Mouse (Mus musculus) embryonic stem cell, embryonic (primary cell): ENCODE results near the gene Pdhb.

Experiments
- CTCF ChIA-PET, 4 experiments: fragments of 300-600 bp in 2 of 4; fragments of 350-600 bp in 2 of 4; sonication (Branson Sonifier 250); formaldehyde crosslinking; loops; one replicate each; lab custom pipeline; 2022; ENCODE audit warnings: inconsistent platforms in 2 of 4; lab: Charles Lee
- POLR2A ChIA-PET, 4 experiments: fragments of 300-600 bp in 2 of 4; fragments of 350-600 bp in 2 of 4; sonication (Branson Sonifier 250); formaldehyde crosslinking; loops; one replicate each; lab custom pipeline; 2022; ENCODE audit warnings: antibody characterized with exemption in 4 of 4, inconsistent platforms in 1 of 4; lab: Charles Lee

The Pdhb gene

DNA sequence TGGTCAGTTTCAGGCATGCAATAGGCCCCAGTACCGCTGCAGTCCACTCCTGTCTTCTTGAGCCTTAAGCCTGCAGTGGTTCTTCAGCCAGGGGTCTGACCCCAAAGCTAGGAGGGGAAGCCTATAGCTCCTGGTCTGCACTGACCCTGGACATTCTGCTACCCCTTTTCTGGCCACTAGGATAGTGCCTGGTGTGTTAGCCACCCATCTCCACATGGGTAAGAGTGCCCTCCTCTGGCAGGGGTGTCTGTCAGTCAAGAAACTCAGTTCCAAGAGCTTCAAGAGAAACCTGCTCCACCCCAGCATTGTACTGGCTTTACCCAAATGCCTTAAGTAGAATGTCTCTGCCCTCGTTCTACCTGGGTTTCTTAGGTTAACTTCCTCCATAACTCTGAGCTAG lies 11.0 kb downstream of the Pdhb start:
- ChIA-PET CTCF (interaction anchor here in 3 of 4 experiments (0.6 to 1.7 kb wide), 15 partner anchors 11 to 264 kb away, joined by 3 to 9 read pairs (median 4); partner anchors contain the start of gene Pxk (in 1 of the 3)), POLR2A (interaction anchor here (1.1 to 3.3 kb wide), 14 partner anchors 10 to 314 kb away, joined by 3 to 18 read pairs (median 6); partner anchors contain the start of gene Pdhb (in 3 of the 4))

- CTCF ChIA-PET: interaction anchor here in 1 of 4 experiments (0.7 to 1.7 kb wide), 3 partner anchors 36 to 67 kb away, joined by 4 to 6 read pairs (median 5); no protein-coding TSS in a partner anchor
- POLR2A ChIA-PET: interaction anchor here in 2 of 4 experiments (0.7 to 3.3 kb wide), 6 partner anchors 9 to 63 kb away, joined by 3 to 11 read pairs (median 4); partner anchors contain the start of gene Pdhb (in 1 of the 2)
Observed at GRCm38 (mm10) chr14:8159141-8159540, 13.7 kb downstream of the Pdhb start.

DNA sequence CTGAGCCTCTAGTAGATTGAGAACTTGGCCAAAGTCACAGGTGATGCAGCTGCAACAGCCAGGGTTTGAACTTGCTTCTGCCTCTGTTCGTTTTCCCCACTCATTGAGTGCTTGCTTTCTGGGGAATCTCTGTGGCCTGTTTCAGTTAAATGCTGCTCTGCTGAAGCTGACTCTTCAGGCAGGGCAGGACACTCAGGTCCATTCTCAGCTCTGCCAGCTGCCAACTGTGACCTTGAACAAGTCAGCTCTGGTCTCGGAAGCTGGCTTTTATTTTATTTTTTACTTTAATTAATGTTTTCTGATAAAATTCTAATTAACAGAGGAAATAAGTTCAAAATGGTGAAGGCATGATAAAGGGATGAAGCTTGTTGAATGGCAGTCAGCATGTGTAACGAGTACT lies 14.1 kb downstream of the Pdhb start:
- ChIA-PET POLR2A (interaction anchor here in 2 of 4 experiments (0.7 to 1.9 kb wide), 7 partner anchors 10 to 62 kb away, joined by 3 to 5 read pairs (median 4); no protein-coding TSS in a partner anchor), CTCF (interaction anchor here in 2 of 4 experiments (0.7 to 1.6 kb wide), 3 partner anchors 35 to 194 kb away, joined by 4 to 6 read pairs (median 5); no protein-coding TSS in a partner anchor)

DNA sequence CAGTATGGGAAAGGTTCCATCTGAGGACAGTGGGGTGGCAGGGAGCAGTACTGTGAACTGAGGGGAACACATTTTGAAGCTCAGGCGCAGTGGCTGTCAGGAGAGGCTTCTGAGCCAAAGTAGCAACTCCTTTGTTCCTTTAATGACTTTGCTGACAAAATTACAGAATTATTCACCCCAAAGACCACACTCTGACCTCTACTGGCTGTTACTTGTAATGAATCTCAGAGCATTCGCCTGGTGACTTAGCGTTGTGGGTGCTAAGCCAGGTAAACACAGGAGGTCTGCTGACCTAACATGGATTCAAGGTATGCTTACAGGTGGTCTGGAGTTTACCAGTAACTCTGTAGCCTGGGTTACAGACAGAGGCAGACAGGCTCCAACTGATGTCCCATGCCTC lies 15.9 kb downstream of the Pdhb start:
- ChIA-PET CTCF (interaction anchor here in 2 of 4 experiments (0.8 to 1.9 kb wide), 3 partner anchors 64 to 193 kb away, joined by 3 to 7 read pairs (median 6); no protein-coding TSS in a partner anchor), POLR2A (interaction anchor here in 2 of 4 experiments (1.1 to 7.0 kb wide), 6 partner anchors 8 to 64 kb away, joined by 4 to 38 read pairs (median 4); no protein-coding TSS in a partner anchor)

DNA sequence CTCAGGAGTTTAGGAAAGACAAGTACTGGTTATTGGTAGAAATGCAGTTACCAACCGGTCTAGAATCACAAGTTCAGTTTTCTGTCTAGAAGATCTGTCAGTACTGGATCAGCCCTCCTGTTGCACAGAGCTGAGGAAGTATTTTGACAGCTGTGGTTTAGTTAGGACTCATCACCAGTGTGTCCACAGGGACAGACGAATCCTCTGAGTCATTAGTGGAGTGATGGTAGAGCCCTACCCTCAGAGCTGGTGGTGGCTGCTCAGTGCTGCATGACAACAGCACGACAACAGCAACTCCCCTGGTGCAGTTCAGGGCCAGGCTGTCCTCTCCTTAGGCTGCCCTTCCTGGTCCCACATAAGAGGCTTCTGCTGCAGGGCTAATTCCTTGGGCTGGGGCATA lies 18.8 kb downstream of the Pdhb start:
- ChIA-PET CTCF (interaction anchor here in 1 of 4 experiments (0.6 kb wide), 1 partner anchor 352 kb away, joined by 3 read pairs; no protein-coding TSS in a partner anchor), POLR2A (interaction anchor here in 3 of 4 experiments (0.6 to 7.0 kb wide), 9 partner anchors 9 to 99 kb away, joined by 3 to 38 read pairs (median 4); no protein-coding TSS in a partner anchor)

GRCm38 (mm10) chr14:8151757-8152156 lies 21.1 kb downstream of the Pdhb start:
- ChIA-PET CTCF (no interaction called here), POLR2A (interaction anchor here in 2 of 4 experiments (0.8 to 7.0 kb wide), 7 partner anchors 10 to 62 kb away, joined by 3 to 38 read pairs (median 3); partner anchors contain the start of gene Kctd6 (in 1 of the 2))

DNA sequence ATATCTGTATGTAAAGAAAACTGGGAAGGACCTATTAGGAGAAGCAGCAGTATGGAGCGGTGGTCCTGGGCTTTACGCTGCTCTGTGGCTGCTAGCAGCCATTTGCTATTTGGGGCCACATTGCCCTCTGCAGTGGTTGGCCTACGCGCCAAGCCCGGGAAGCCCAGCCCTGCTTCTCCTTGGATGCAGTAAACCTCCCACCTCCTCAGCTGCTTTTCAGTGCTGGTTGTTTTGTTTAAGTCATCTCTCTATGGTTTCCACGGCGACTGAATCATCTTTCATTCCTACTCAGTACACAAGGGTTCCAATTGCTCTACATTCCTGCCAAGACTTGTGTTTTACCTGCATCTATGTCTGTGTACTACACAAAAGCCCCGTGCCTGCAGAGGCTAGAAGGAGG lies 24.0 kb downstream of the Pdhb start:
- ChIA-PET CTCF (no interaction called here), POLR2A (interaction anchor here in 3 of 4 experiments (0.5 to 1.4 kb wide), 4 partner anchors 18 to 1138 kb away, joined by 3 to 5 read pairs (median 3); partner anchors contain the start of gene Pdhb (in 1 of the 3))

DNA sequence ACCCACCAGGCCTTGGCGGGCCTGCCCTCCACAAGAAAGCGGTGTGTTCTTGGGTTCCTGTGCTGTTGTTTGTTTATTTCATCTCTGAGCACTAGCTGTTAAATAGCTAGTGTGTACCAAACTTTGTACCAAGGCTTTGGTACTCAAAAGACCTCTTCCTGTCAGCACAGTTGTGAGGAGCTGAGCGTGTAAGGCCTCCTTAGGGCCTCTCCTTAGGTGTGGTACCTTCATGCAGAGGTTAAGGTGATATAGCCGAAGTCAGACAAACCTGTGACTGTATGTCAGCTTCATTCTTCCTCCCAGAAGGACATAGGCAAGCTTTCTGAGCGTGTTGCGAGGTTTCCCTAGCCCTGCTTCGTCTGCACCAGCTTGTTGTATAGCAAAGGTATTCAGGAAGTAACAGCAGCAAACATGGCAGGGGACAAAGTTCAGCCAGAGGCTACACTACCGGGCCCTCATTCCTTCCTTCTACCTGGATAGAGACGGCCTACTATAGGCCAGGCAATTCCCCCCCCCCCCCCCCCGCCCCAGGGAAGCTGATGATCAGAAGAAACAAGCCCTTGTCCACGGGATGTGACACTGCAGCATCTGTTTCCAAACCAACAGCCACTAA lies 26.1 kb downstream of the Pdhb start:
- ChIA-PET POLR2A (interaction anchor here in 1 of 4 experiments (1.3 to 1.4 kb wide), 2 partner anchors 9 to 14 kb away, joined by 3 to 5 read pairs; no protein-coding TSS in a partner anchor), CTCF (no interaction called here)

- ChIA-PET CTCF (interaction anchor here in 1 of 4 experiments (1.0 kb wide), 1 partner anchor 10 kb away, joined by 3 read pairs; no protein-coding TSS in a partner anchor), POLR2A (interaction anchor here in 1 of 4 experiments (0.5 to 1.4 kb wide), 6 partner anchors 8 to 326 kb away, joined by 3 to 9 read pairs (median 3); no protein-coding TSS in a partner anchor)
Observed at GRCm38 (mm10) chr14:8145594-8146558, 26.9 kb downstream of the Pdhb start.

DNA sequence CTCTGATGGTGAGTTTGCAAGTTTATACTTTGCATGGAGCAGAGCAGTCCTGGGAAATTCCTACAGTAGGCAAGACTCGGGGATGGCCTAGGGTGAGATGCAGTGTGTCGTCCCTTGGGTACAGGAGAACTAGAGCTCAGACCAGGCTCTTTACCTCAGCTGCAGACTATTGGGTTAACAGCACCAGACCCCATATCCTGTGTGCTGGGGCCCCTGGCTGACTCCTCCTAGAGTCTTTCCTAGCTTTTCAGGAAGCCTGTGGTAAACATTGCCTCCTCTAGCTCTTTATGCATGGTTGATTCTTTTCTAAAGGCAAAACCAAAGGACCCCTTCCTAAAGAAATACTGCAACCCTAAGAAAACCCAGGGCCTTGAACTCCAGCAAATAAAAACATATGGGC lies 31.7 kb downstream of the Pdhb start:
- ChIA-PET CTCF (interaction anchor here in 1 of 4 experiments (1.0 to 1.6 kb wide), 2 partner anchors 27 to 48 kb away, joined by 3 to 8 read pairs; no protein-coding TSS in a partner anchor), POLR2A (interaction anchor here in 2 of 4 experiments (0.6 to 5.1 kb wide), 14 partner anchors 10 to 322 kb away, joined by 3 to 38 read pairs (median 5); partner anchors contain the start of genes Pdhb (in 1 of the 2) and Pxk (in 1 of the 2))

DNA sequence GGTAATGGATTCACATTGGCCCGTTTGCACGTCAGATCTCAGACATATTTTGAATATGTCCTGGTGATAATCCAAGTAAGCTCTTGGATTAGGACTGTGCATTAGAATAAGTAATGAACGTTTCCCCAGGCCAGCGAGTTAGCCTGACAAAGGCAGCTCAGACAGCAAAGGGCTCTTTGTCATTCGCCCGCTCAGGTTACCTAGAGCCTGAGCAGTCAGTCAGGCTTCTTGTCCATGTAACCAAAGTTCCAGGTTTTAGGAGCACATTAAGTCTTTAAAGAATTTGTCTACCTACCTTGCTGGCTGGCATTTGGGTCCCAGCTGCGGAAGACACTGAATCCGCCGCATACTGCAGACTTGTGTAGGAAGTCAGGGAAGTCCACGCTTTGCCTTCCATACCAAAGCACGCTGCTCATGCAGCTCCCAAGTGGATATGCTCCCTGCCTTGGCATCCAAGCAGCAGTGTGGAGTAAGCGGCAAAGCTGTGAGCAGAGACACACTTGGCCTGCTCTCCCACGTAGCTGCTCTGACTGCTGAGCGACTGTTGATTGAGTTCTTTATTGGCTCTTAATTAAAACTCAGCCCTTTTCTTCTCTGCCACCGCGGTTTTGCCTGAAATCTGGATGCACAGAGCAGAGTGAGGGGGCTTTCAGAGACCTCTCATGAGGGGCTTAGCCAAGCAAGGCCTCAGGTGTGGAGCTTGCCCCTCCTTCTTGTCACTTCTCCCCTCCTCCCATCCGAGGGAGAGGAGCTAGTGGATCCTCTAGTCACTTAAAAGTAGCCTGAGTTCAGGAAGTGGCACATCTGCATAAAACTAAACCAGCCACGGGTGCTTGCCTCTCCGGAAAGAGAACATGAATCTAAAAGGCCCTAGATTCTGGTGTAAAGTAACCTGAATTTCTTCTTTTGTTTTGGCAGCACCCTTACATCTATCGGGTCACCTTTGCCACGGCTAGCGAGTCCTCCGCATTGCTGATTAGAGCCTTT lies 32.8 kb downstream of the Pdhb start:
- ChIA-PET POLR2A (interaction anchor here (0.6 to 5.1 kb wide), 37 partner anchors 9 to 321 kb away, joined by 3 to 38 read pairs (median 4); partner anchors contain the start of genes Pdhb (in 2 of the 4) and Pxk (in 1 of the 4)), CTCF (interaction anchor here in 2 of 4 experiments (0.6 to 1.6 kb wide), 8 partner anchors 17 to 143 kb away, joined by 3 to 8 read pairs (median 3); no protein-coding TSS in a partner anchor)

GRCm38 (mm10) chr14:8135130-8135529 lies 37.7 kb downstream of the Pdhb start:
- ChIA-PET CTCF (interaction anchor here in 2 of 4 experiments (0.6 to 0.9 kb wide), 2 partner anchors 26 to 40 kb away, joined by 3 to 4 read pairs; no protein-coding TSS in a partner anchor), POLR2A (interaction anchor here in 1 of 4 experiments (1.5 to 3.4 kb wide), 2 partner anchors 26 to 40 kb away, joined by 6 to 8 read pairs; no protein-coding TSS in a partner anchor)

GRCm38 (mm10) chr14:8134234-8134633 lies 38.6 kb downstream of the Pdhb start:
- CTCF ChIA-PET: no interaction called here
- POLR2A ChIA-PET: interaction anchor here in 1 of 4 experiments (0.8 to 3.4 kb wide), 4 partner anchors 9 to 40 kb away, joined by 3 to 8 read pairs (median 7); no protein-coding TSS in a partner anchor

DNA sequence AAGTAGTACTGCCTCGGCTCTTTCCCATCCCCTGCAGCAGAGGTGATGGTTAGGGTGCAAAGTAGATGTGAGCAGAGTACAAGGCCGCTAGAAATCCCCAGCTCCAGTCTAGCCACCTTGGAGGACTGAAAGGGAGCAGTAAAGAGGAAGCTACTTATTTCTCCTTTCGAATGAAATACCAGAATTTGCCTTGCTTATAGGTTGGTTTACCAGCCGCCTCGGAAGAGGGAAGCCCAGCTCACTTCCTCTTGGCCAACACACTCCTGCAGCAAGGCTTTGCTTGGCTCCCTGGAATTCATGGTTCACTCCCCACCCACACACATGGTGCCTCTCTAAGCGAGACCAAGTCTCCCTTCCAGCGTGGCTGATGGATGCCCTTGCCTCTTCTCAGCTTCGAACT lies 40.0 kb downstream of the Pdhb start:
- ChIA-PET POLR2A (interaction anchor here in 3 of 4 experiments (0.6 to 3.4 kb wide), 15 partner anchors 9 to 178 kb away, joined by 3 to 9 read pairs (median 4); partner anchors contain the start of gene Pxk (in 1 of the 3)), CTCF (interaction anchor here in 3 of 4 experiments (0.6 to 1.6 kb wide), 4 partner anchors 10 to 832 kb away, joined by 3 to 4 read pairs (median 4); no protein-coding TSS in a partner anchor)

- POLR2A ChIA-PET: interaction anchor here in 1 of 4 experiments (0.8 kb wide), 1 partner anchor 12 kb away, joined by 3 read pairs; no protein-coding TSS in a partner anchor
- CTCF ChIA-PET: interaction anchor here in 1 of 4 experiments (0.9 kb wide), 1 partner anchor 13 kb away, joined by 3 read pairs; no protein-coding TSS in a partner anchor
Observed at GRCm38 (mm10) chr14:8127971-8128370, 44.9 kb downstream of the Pdhb start.
